Mouse (Mus musculus): ENCODE measurements at regions not wholly inside any gene's neighbourhood (a gene's known extent, or its start where the extent isn't known, plus 50 kb on each side); places are given as distances from the start of the nearest gene placed in this dataset.

DNA sequence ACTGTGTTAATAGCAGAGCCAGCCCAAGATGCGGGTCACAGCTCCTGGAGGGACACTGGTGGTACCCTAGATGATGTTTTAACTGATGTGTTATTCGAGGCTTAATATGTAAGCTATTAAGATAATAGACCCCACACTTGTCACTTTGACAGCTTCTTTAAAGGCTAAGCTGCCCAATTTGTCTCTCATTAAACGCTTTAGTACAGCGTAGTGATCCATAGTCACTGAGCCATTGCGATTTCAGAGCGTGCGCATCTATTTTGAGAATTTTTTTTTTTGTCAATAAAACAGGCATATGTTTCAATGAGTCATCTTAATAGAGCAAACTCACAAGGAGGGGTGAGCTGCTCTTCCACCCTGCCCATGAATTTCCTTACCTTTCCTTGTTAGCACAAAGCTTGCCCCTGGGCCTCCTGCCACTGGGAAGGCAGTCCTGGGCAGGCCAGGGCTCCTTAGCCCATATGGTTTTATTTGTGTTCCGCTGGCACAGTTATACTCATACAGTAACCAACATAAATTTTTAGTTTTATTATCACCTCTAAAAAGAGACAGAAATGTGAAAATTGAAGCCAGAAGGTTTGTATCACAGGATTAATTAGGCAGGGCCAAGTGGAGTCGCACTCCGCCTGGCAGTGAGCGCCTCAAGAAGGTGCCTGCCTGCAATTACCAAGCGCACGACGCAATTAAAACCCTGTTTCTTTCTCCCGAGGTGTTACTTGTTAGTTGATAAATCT is 294.3 kb downstream of the Etv1 start:
- no peak for DNase-seq (ENCODE audit: low spot score)

DNA sequence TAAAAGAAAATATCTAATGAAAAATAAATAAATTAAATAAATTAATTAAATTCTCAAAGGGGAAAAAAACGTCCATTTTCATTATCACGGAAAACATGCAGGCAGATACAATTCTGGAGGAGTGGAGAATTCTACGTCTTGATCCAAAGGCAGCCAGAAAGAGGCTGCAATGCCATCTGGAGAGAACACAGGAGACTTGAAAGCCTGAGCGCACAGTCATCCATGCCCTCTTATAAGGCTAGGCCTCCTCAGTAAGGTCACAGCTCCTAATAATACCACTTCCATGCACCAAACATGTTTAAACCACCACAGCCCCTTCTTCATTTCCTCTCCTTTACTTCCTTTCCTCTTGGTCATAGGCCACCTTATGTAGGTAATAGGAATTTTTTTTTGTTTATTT is 307.1 kb downstream of the Etv1 start:
- DNase-seq (ENCODE audit: low spot score): no peak

DNA sequence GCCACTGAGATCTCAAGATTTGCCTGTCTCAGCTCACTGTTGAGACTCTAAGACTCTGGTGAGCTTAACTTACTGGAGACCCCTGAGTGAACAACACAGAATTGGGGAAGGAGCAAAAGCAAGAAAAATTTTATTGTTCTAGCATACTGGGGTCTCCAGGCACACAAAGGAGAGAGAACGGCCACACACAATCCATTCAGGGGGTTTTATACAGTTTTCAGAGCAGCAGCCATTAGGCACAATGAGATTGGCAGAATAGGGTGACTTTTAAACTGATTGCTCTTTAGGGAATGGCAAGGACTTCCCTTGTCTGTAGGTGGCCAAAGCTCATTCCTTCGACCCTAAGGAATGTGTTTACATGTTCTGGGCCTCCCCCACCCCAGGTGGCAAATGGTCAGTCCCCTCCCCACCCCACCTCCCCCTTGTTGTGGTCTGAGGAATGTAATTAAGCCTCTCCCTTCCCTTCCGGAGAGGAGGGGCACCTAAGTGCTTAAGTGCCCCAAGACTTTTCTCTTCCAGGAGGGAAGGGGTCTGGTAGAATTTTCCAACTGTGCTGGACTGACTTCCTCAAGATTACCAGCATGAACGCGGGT is 315.6 kb downstream of the Etv1 start:
- DNase-seq (ENCODE audit: low spot score): no peak

DNA sequence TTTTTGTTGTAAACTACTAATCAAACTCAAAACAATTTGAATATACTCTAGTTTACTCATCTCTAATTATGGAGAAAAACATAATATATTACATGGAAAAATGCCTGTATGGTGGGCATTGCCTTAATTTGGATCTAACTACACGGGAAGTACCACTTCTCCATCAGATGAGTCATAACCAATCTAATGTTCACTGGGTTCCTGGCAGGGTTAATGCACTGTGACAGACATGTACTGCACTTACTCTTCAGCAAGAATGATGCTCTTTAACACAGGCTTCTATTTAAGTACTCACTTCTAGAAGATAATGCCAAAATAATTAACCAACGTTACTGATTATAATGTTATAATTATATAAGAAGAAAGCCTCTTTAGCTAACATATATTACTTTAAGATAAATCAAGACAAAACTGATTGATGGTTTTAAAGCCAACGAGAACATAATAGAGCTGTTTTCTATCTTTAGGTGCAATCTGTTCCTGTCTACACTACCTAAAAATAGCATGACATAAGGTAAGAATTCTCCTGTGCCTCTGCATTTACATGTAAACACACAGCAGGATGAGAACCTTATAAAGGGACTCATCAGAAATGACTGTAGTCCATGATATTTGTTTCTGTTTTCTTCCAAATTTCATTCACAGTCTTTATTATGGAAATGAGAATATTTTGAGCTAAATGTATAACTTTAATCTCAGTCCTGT is 344.4 kb downstream of the Etv1 start:
- no peak for DNase-seq (ENCODE audit: low spot score)

- no peak for DNase-seq (ENCODE audit: low spot score)
These were observed 375.5 kb downstream of the Etv1 start for GRCm38 (mm10) chr12:39154689-39155088.

DNA sequence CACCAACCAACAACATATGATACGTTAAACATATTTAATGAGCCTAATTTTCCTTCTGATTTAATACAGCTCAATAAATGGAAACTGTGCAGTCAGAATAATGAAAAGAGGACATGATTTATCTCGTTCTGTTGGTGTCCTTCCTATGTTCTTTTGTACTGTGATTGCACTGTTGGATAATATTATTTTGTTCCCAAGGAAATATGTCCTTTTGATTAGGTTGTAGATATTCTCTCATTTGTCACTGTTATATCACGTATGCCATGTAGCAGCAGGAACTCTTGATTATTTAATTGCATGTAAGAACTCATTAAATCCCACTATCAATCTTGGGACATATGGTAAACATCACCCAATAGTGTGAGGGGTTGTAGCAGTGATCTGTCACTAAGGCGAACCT is 397.8 kb downstream of the Etv1 start:
- DNase-seq (ENCODE audit: low spot score): no peak

- DNase-seq (ENCODE audit: low spot score): no peak
These were observed 444.9 kb downstream of the Etv1 start for GRCm38 (mm10) chr12:39224073-39224472.

DNA sequence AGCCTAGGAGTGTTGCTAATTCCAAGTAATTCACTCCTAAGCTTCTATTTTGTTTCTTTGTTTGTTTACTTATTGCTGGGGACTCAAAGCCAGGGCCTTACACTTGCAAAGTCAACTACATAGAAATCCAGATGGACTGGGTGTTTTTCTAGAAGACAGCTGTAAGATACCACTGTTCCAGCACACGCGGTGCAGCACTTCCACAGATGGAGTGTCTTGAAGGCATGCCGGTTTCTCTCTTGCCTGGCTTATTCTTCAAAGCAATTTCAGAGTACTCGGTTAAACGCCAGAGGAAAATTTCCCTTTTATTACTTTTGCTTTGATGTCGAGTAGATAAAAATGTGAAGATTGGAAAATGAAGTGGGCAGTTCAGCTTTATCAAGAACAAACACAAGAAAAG is 477.4 kb downstream of the Etv1 start:
- no peak for DNase-seq (ENCODE audit: low spot score)

- DNase-seq (ENCODE audit: low spot score): no peak
These were observed 478.4 kb downstream of the Etv1 start for GRCm38 (mm10) chr12:39257571-39257970.

GRCm38 (mm10) chr12:39289676-39290075 is 510.5 kb downstream of the Etv1 start:
- no peak for DNase-seq (ENCODE audit: low spot score)

- no peak for DNase-seq (ENCODE audit: low spot score)
These were observed 522.4 kb downstream of the Etv1 start for GRCm38 (mm10) chr12:39301351-39302212.

DNA sequence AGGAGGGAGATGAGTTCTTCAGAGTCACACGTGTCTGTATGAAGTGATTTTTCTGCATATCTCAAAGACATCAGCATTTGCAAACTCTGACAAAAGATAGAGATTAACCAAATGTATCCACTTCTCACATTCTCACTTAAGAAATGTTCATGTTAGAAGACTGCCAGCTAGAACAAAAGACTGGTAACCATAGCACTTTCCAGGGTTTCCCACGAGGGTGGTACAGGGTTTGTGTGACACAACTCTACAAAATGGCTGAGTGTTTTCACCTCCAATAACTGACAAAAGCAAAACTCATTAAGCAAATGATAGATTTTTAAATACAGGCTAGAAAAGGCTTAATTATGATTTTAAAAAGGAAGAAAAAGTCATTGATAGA is 523.0 kb downstream of the Etv1 start:
- no peak for DNase-seq (ENCODE audit: low spot score)

DNA sequence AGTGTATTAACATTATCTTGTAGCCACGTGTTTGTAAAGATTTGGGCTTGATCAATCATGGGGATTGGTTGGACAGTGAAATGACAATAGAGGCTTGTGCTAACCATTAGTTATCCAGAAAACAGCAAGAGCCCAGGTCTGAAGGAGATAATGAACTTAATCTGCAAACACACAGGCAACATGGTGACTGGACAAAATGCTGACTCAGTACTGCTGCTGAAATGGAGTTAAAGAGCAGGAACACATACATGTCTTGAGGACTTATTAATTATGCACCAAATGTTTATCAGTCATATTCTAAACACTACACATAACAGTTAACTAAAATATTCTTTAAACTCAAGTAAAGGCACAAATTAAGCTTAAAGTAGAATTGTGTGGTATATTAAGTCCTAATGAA is 528.6 kb downstream of the Etv1 start:
- no peak for DNase-seq (ENCODE audit: low spot score)

- no peak for DNase-seq (ENCODE audit: low spot score)
These were observed 530.7 kb downstream of the Etv1 start for GRCm38 (mm10) chr12:39309905-39310304.

DNA sequence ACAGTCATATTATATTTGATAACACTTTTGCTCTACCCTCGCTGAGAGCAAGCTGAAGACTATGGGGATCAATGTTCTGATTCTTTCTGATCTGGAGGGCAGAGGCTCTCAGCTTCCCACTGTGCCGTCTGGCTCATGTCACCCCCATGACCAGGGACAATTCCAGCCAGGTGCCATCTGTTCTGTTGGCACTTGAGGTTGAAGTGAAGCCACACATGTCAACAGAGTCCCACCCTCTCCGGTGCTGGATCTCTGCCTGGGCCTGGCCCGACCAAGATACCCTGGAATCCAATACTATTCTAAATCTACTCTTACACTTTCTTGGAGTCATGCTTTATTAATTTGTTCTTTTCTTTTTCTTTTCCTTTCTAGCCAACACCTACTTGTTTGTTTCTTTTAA is 538.0 kb downstream of the Etv1 start:
- no peak for DNase-seq (ENCODE audit: low spot score)

DNA sequence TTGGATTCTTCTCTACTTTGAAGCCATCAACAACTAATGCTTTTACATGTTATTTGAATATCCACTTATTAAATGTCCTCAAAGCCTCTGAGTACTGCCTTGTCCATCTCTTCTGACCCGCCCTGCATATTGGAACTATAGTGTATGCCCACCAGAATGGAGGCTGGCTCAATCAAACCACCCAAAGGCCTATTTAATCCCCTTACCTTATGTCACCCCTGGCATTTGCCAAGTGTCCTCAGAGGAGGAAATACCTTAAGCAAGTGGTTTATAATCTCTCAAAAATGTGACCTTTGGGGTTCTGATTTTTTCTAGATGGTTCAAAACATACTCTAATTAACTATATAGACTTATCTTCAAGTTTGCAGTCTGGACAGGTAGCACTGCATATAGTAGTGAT is 542.3 kb downstream of the Etv1 start:
- no peak for DNase-seq (ENCODE audit: low spot score)

DNA sequence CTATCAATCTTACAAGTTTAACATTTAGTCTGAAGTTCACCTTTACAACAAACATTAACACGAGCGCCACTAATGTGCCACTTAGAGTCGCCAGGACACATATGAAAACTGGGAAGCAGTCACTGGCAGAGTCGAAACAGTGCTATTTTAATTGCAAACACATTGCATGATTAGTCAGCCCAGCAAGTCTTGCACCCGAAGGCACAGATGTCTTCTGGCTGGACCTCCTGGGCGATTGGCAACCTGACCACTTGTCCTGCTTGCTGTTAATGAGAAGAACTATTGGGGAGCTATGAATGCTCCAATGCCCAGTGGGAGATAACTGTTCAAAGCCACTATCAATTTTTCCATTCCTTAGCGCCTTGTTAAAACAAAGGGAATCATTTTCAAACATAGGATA is 547.0 kb downstream of the Etv1 start:
- DNase-seq (ENCODE audit: low spot score): no peak

- no peak for DNase-seq (ENCODE audit: low spot score)
These were observed 547.6 kb downstream of the Etv1 start for GRCm38 (mm10) chr12:39326668-39327299.

DNA sequence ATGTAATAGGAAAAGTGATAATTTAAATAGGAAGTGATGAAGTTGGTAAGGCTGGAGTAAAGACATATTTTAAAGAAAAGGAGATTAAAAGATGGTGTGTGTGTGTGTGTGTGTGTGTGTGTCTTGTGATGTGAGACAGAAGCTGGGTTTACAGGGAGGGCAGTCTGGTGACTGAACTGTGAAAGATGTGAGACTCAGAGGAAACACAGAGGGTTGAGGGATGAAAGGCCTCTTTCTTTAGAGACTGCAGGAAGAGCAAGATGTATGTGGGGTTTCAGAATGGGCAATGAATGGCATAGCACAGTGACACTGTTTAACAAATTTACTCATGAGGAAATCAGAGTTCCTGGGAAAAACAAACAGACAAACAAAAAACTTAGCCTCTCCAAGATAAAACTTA is 549.2 kb downstream of the Etv1 start:
- DNase-seq (ENCODE audit: low spot score): no peak

DNA sequence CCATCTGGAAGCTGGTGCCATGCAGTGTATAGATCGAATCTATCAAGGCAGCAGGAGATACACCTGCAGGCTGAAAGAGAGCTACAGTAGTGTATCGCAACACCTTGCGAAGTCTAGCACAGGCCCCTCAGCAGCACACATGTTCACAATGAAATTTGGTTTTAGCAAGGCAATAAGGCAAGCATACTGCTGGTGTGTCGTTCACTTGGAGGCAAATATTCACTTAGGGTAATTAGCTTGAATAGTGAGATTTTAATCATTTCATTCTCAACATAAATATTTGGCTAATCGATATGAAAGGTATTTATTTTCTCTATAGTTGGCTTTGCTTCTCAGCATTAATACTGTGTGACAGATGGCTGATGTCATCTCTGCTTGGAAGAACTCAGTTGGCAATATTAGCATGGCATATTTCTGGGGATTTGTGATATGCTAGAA is 559.9 kb downstream of the Etv1 start:
- DNase-seq (ENCODE audit: low spot score): no peak

GRCm38 (mm10) chr12:39341751-39342271 is 562.6 kb downstream of the Etv1 start:
- no peak for DNase-seq (ENCODE audit: low spot score)

DNA sequence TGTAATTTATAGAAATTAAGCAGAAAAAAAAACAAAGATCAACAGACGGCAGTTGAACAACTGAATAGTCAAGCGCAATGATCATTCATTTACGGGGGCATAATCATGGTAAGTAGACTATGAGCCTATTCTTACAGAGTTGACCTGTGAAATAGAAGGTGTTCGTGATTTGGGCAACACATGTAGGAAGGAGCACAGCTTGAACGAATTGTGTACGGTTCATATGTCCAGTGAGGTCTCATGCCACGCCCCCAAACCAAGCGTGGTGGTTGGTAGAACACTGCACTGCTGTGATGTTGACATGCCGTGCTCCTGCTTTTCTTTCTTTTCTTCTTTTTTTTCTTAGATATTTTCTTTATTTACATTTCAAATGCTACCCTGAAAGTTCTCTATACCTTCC is 563.1 kb downstream of the Etv1 start:
- DNase-seq (ENCODE audit: low spot score): no peak
